Mouse (Mus musculus) kidney, adult 11 months (tissue): Measurements from ENCODE around the gene Fibcd1.

ENCODE experiments used
- DNase-seq: peaks from one replicate; pipeline ENCODE4 v3.0.0; 2022

The Fibcd1 gene

DNA sequence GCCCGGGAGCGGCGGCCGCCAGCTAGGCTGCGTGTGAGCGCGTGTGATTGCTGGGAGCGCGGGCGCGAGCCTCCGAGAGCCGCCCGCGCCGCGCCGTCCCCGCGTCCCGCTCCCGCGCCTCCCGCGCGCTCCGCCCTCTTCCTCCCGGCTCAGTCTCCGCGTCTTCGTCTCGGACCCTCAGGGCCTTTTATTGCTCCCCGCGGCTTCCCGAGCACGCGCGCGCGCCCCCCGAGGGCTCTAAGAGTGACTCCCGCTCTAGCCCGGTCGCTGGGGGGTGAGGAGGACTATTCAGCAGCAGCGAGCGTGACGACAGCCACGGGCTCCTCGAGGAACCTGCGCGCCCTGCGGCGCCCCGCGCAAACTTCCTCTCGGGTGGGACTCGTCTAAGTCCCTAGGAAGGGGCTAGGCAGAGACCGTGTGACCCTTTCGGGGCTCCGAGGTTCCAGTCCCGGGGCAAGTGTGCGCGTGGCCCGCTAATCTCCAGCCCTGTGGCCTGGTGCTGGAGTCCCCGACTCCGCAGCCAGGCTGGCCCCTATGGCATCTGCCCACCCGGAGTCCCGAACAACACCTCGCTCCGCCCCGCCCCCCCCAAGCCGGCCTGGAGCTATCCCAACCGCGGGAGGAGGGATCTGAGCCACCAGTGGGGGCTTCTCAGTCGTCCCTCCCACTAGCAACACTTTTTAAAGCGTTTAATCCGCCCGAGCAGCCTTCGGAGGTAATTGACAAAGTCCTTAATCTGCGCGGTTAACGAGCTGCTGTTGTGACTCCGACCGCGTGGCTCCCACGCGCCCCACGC, at the start of gene Fibcd1:
Gene Fibcd1, minus strand, starts transcription at position 110 of the 796 bp plus-strand sequence.
- no peak for DNase-seq

GRCm38 (mm10) chr2:31894221-31894870, 48.5 kb upstream of the Fibcd1 start:
- no peak for DNase-seq

GRCm38 (mm10) chr2:31893110-31893669, 47.4 kb upstream of the Fibcd1 start:
- no peak for DNase-seq

GRCm38 (mm10) chr2:31891219-31891618, 45.4 kb upstream of the Fibcd1 start:
- peak; percentile 47 for DNase-seq

DNA sequence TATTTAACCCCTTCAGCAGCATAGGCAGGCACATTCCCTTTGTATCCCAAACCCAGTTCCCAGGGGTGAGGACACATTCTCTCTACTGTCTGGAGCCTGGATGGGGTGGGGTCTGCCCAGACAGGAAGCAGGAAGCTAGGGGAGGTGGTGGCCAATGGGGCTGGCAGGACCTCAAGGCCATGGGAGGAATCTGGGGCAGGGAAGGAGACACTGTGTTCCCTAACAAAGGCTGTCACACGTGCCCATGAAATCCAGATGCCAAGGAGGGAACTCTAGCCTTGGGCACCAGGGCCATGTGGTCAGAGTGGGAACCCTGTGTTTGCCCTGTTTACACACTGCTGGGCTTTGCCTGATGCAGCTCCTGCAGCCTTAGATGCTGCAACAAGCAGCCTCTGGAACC, 43.1 kb upstream of the Fibcd1 start:
- no peak for DNase-seq

DNA sequence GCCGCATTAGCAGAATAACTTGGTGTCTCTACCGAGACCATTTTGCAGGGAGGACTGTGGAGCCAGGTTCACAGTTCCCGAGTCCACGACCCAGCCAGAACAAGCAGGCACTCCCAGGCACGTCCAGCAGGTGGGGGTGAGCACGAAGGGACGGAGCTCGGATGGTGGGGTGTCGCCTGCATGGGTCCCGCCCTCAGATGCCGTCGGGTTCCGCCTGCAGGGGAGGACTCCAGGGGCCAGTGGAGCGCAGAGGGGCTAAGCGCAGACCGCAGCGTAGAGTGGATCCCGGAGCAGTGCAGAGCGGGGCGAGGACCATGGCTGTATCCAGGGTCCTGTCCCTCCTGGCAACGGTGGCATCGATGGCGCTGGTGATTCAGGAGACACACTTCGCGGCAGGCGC, 41.2 kb upstream of the Fibcd1 start, which contains the start of gene Lamc3:
Gene Lamc3, plus strand, starts transcription at position 262 of the 400 bp plus-strand sequence.
- DNase-seq, result peak; percentile 52

- no peak for DNase-seq
Observed at GRCm38 (mm10) chr2:31884806-31885205, 39.0 kb upstream of the Fibcd1 start.

- no peak for DNase-seq
Observed at GRCm38 (mm10) chr2:31883061-31883460, 37.3 kb upstream of the Fibcd1 start.

DNA sequence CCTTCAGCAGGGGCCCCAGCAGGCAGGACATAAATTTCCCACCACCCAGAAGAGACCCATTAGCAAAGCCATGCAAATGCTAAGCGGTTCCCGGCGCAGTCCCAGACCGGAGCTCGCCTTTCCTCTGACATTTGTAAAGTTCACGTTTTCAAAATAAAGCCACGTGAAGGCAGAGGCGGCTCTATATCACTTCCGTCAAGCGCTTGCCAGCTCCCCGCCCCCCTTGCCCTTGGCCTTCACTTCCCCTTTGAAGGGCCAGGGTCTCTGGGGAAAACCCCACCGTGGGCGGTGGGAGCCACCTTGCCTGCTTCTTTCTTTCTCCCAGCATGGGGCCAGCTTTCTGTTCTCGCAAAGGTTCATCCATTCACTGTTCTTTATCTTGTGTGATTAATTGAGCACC, 35.1 kb upstream of the Fibcd1 start:
- no peak for DNase-seq

DNA sequence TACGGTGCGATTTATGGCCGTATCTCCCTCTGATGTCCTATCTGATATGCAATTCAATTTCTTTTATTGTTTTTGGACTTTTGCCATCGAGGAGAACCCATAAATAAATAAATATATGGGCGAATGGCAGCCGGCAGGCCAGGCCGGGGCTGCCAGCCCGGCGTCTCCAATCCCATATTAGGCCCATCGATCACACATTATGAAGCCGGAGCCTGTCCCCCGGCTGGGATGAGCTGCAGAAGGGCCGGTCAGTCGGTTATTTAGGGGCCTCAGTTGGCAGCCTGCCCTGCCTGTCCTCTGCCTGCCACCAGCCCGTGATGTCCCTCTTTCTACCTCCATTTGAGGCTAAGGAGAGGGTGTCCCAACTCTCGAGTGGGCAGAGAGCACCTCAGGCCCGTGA, 32.8 kb upstream of the Fibcd1 start:
- DNase-seq, result no peak

DNA sequence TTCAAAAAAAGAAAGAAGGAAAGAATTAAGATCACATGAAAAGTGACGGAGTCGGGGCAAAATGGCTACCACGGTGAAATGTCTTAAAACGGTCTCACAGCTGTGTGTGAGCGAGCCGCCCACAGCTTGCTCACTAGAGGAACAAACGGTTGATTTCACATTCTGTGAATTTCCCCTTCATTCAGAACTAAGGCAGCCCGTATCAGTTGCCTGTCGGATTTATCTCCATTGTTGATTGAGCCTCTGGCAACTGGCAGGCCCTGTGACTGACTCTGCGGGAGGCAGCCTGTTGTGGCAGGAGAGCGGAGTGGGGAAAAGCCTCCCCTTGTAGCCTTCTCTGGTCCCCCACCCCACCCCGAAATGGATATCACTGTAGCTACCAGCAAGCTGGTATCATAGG, 30.6 kb upstream of the Fibcd1 start:
- DNase-seq, result no peak

GRCm38 (mm10) chr2:31874290-31874855, 28.6 kb upstream of the Fibcd1 start:
- no peak for DNase-seq

DNA sequence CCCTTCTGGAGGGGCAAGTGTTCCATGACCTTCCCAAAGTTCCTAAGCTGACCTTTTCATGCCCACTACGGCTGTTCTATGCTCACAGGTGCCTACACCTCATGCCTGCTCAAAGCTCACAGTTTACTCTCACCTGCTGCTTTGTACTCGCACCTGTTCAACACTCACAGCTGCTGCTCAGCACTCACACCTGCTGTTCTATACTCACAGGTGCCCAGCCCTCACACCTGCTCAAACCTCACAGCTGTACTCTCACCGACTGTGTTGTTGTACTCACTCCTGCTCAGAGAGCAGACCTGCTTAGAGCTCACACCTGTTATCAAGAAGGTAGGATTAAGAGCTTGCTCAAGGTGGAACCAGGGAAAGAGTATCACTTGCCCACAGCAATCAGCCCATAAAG, 24.9 kb upstream of the Fibcd1 start:
- DNase-seq, result no peak

DNA sequence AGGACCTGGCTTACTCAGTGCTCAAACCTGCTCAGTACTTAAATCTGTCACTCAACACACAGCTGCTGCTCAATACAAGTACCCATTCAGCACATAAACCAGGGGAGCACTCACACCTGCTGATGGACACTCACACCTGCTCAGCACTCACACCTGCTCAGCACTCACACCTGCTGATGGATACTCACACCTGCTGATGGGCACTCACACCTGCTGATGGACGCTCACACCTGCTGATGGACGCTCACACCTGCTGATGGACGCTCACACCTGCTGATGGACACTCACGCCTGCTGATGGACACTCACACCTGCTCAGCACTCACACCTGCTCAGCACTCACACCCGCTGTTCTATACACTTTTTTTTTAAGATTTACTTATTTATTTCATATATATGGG, 23.9 kb upstream of the Fibcd1 start:
- no peak for DNase-seq

DNA sequence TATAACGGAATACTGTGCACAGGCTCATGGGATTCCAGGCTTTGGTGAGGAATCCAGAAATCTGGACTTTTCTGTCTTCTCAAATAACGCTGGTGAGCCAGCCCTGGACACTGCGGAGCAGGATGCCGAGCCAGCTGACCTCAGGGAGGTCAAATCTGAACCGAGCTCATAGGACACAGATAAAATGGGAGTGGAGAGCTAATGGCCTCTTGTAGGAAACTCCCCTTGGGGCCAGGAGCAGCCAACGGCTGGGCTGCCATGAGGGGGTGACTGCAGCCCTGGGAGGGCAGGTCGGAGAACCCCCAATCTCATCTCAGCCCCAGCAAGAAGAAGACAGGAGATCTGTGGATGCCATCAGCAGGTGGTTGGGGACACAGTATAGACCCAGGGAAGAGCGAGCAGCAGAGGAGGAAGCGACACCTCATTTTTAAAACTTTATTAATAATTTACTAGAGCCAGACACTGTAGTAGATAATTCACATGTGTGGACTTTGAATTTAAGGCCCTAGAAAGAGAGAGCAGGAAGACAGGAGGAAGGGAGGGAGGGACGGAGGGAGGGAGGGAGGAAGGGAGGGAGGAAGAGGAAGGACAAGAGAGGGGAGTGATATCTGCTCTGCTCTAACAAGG, 22.8 kb upstream of the Fibcd1 start:
- peak; percentile 86 for DNase-seq

GRCm38 (mm10) chr2:31867773-31868537, 22.1 kb upstream of the Fibcd1 start:
- peak; percentile 60 for DNase-seq

- no peak for DNase-seq
Observed at GRCm38 (mm10) chr2:31865794-31866193, 20.0 kb upstream of the Fibcd1 start.

GRCm38 (mm10) chr2:31865322-31865721, 19.5 kb upstream of the Fibcd1 start:
- peak; percentile 38 for DNase-seq

DNA sequence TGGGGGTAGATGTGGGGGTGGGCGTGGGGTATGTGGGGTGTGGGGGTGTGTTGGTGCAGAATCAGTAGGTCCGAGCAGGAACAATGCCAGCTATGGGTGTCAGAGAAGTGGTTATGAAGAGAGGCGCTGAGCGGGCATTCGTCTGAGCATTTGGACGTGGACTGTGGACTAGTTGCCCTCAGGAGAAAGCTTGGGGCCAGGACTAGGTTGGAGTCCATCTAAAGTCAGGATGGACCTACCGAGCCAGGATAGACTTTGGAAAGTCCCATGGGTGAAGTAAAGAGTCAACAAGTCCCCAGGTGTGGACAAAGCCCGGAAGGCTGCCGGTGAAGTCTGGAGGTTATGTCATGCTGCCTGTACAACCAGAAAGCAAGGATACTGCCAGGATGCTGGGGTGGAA, 19.1 kb upstream of the Fibcd1 start:
- DNase-seq, result peak; percentile 53

- peak; percentile 29 for DNase-seq
Observed at GRCm38 (mm10) chr2:31863766-31864165, 18.0 kb upstream of the Fibcd1 start.

GRCm38 (mm10) chr2:31862919-31863318, 17.1 kb upstream of the Fibcd1 start:
- DNase-seq, result no peak

DNA sequence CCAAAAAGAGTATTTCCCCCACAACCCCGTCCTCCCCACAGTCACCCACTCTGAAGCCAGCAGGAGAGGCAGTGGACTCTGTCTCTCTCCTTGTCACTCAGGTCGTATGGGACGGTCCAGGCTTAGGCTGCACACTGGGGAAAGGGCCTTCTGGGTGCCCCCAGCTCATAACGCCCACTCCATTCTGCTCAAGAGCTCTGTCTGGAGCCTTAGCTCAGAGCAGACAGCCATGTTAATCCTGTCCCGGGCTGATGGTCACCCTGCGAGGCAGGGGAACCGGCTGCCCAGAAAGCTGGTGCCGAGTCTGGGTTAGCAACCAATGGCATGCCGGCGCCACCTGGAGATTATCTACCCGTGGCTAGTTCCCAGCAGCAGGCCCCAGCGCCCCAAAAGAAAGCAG, 12.7 kb upstream of the Fibcd1 start:
- no peak for DNase-seq
